Comparison of ENCODE assay signal across 21 mouse cellular contexts in the genomic region with DNA sequence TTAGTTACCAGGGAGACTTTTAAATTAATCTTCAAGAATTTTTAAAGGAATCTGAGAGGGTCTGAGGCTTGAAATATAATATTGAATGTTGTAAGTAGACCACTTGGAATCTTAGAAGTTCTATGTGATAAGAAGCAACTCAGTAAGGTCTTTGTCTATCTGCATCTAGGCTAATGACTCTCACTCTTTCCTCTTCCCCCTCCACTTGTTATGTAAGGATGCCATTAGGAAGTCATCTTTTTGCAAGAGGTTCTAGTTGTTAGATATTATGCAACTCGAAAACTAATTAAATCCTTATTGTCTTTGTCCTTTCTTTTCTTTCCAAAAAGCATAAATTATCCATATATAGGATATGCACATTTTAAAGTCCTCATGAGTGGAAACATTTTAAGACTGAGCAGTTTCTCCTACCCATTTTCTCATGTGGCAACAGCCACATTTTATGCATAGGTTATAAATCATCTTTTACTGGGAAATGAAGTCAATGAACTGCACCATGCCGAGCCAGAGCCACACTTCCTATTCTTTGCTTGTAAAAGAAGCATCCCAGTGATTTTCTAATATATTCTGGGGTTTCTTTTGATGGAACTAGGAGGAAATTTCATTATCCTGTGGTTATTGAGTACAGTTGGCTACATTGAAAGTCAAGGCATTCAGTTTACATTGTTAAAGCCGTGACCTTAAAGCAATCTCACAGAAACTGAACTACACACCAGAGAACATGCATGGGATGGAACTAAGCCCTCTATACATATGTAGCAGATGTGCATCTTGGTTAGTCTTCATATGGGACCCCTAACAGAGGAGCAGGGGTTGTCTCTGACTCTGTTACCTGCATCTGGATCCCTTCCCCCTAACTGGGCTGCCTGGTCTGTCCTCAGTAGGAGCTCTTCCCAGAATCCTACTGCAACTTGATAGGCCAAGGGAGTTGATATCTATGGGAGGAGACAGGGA.
"Had no signal": no experiment of that assay in that cellular context is flagged by ENCODE, and none has a peak within 500 bp of the region (broad histone marks: within the 10 kb centered on the region; RNA-seq: fewer than 3 reads in every experiment).

No protein-coding gene starts in this region.

- H3K9me3 ChIP-seq: kidney, embryonic 15.5 days; limb, embryonic 12.5 days; lung, embryonic 15.5 days; megakaryocyte, embryonic 14.5 days; midbrain, embryonic 10.5 days; midbrain, embryonic 13.5 days had no signal

- H3K27me3 ChIP-seq: kidney, embryonic 15.5 days; limb, embryonic 12.5 days; lung, embryonic 15.5 days; megakaryocyte, embryonic 14.5 days; midbrain, embryonic 13.5 days had no signal

- H3K4me2 ChIP-seq: kidney, embryonic 15.5 days; limb, embryonic 12.5 days; liver, embryonic 11.5 days; lung, embryonic 15.5 days; midbrain, embryonic 13.5 days had no signal

- H3K27ac ChIP-seq: kidney, embryonic 15.5 days; left cerebral cortex, adult 2 months; limb, embryonic 12.5 days; liver, embryonic 14.5 days; lung, embryonic 15.5 days; midbrain, embryonic 10.5 days; midbrain, embryonic 13.5 days had no signal

- H3K9ac ChIP-seq: kidney, embryonic 15.5 days; limb, embryonic 12.5 days; liver, embryonic 14.5 days; liver, postnatal 0 days; lung, embryonic 15.5 days; midbrain, embryonic 13.5 days had no signal

- H3K4me1 ChIP-seq: kidney, embryonic 15.5 days; limb, embryonic 12.5 days; lung, embryonic 15.5 days; midbrain, embryonic 10.5 days; midbrain, embryonic 13.5 days had no signal

- DNase-seq: kidney, adult 11 months; kidney, adult 8-10 months; kidney, postnatal 10 days; kidney, postnatal 36 days; layer of hippocampus, postnatal 36 days; liver, postnatal 0 days; lung, postnatal 10 days; lung, postnatal 36 days; thymus, adult 18-20 months; thymus, postnatal 36 days had no signal

- H3K36me3 ChIP-seq: kidney, embryonic 15.5 days; limb, embryonic 12.5 days; lung, embryonic 15.5 days; midbrain, embryonic 10.5 days; midbrain, embryonic 13.5 days had no signal

- H3K4me3 ChIP-seq: kidney, embryonic 15.5 days; left cerebral cortex, adult 2 months; limb, embryonic 12.5 days; lung, embryonic 15.5 days; megakaryocyte, embryonic 14.5 days; midbrain, embryonic 10.5 days; midbrain, embryonic 13.5 days; myocyte had no signal

- ATAC-seq: liver, postnatal 0 days; midbrain, embryonic 13.5 days; midbrain, embryonic 16.5 days had no signal
